ENCODE assay signal across 7 mouse cellular contexts in the genomic region with DNA sequence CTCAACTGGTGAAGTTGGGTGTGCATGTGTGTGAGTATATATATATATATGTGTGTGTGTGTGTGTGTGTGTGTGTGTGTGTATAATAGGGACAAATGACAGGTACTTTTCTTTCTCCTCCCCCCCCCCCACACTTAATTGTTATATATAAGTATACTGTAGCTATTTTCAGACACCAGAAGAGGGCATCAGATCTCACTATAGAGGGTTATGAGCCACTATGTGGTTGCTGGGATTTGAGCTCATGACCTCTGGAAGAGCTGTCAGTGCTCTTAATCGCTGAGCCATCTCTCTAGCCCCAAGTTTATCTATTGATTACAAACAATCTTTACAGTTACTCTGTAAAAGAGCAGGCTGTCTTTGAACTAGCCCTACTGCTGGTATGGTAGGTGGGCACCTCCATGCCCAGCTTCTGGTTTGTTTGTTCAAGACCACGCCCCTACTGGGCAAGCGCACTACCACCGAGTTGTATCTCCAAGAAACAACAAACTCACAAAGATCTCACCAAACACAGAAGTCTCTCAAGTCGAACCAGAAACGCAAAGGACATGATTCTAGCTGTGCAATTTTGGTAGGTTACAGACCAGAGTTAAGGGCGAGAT. TPM values are rescaled to one million over a fixed set of nuclear protein-coding genes. Genes with fewer than 3 reads are reported as not detected.
DNase-seq lines count a peak whose midpoint lies in the region; ATAC-seq and TF ChIP-seq lines count a peak whose summit lies in the region.

No protein-coding gene starts in this region.

- TF ChIP-seq POLR2A in spleen, adult 2 months (IDR thresholded peaks at IDR 0.05; ENCODE audit: low read depth, low read length), result no peak

- TF ChIP-seq CTCF in spleen, adult 2 months (IDR thresholded peaks at IDR 0.05; ENCODE audit: extremely low read depth, insufficient read depth, insufficient read length, insufficient replicate concordance), result no peak

- ATAC-seq in liver, embryonic 11.5 days (replicated peaks; ENCODE audit: low FRiP score), result peak; percentile 44

- no peak for DNase-seq in spleen, adult 2 months (ENCODE audit: low read depth in 1 of 2, low spot score in 2 of 2)
- DNase-seq in spleen, postnatal 10 days (ENCODE audit: low spot score in 2 of 2), result no peak
- DNase-seq in liver, embryonic 11.5 days (ENCODE audit: low spot score), result no peak
- no peak for DNase-seq in right cerebral cortex, postnatal 36 days (ENCODE audit: low spot score in 2 of 2)
- no peak for DNase-seq in embryo, embryonic 10 days (ENCODE audit: low spot score)
- no peak for DNase-seq in left cerebral cortex, postnatal 10 days (ENCODE audit: extremely low spot score in 1 of 2, low spot score in 2 of 2)

- no peaks in the 10 kb centered on the region for H3K9me3 ChIP-seq in erythroblast, embryonic 14.5 days (ENCODE audit: control insufficient read depth, low read length)
- no peaks in the 10 kb centered on the region for H3K9me3 ChIP-seq in liver, embryonic 11.5 days (ENCODE audit: control insufficient read depth, low read length)

- WGBS in spleen, adult 2 months, result 5% methylated on average over 7 of the region's 7 CpGs
- 3% methylated on average over 7 of the region's 7 CpGs for WGBS in liver, embryonic 11.5 days

- H3K27ac ChIP-seq in spleen, adult 2 months (ENCODE audit: insufficient read depth, low read length), result peak overlapping the region; percentile 52
- peak overlapping the region; percentile 47 for H3K27ac ChIP-seq in liver, embryonic 11.5 days (ENCODE audit: low read depth, low read length)

- peaks cover 3% of the 10 kb centered on the region; the same call in 1 of the 2 replicates for H3K4me1 ChIP-seq in spleen, adult 2 months (ENCODE audit: control insufficient read depth, insufficient read depth, insufficient read length)
- peaks cover 27% of the 10 kb centered on the region for H3K4me1 ChIP-seq in erythroblast, embryonic 14.5 days (ENCODE audit: control insufficient read depth)
- H3K4me1 ChIP-seq in liver, embryonic 11.5 days (replicated peaks; ENCODE audit: control insufficient read depth, insufficient read depth, low read length), result peaks cover 8% of the 10 kb centered on the region; the same call in 1 of the 2 replicates

- H3K9ac ChIP-seq in liver, embryonic 11.5 days (ENCODE audit: low read depth, low read length), result peak overlapping the region; percentile 39; the same call in 1 of the 2 replicates

- H3K4me2 ChIP-seq in liver, embryonic 11.5 days, result peak overlapping the region; percentile 82

- H3K27me3 ChIP-seq in spleen, adult 2 months (ENCODE audit: control insufficient read depth, insufficient read depth, low read length), result no peaks in the 10 kb centered on the region
- H3K27me3 ChIP-seq in erythroblast, embryonic 14.5 days (ENCODE audit: control insufficient read depth), result peaks cover 12% of the 10 kb centered on the region
- no peaks in the 10 kb centered on the region for H3K27me3 ChIP-seq in liver, embryonic 11.5 days (replicated peaks; ENCODE audit: control insufficient read depth, insufficient read depth, low read length)

- peaks cover 2% of the 10 kb centered on the region; the same call in 1 of the 2 replicates for H3K36me3 ChIP-seq in spleen, adult 2 months (ENCODE audit: control insufficient read depth, insufficient read depth, low read length)
- peaks cover 19% of the 10 kb centered on the region for H3K36me3 ChIP-seq in erythroblast, embryonic 14.5 days (ENCODE audit: control insufficient read depth)
- peaks cover 8% of the 10 kb centered on the region; the same call in 1 of the 2 replicates for H3K36me3 ChIP-seq in liver, embryonic 11.5 days (ENCODE audit: control insufficient read depth, insufficient read depth, low read length)

- H3K4me3 ChIP-seq in spleen, adult 2 months (ENCODE audit: extremely low read depth, insufficient read depth, insufficient read length), result peak overlapping the region; percentile 59
- H3K4me3 ChIP-seq in erythroblast, embryonic 14.5 days (replicated peaks), result peak overlapping the region; percentile 92
- H3K4me3 ChIP-seq in liver, embryonic 11.5 days (ENCODE audit: low read depth, low read length), result peak overlapping the region; percentile 91

- intact Hi-C loops in left cerebral cortex, postnatal 10 days (cut with DNase I), result no loop called here

RNA-seq across cellular contexts. Expression of a gene that starts 0.3 kb away (rescaled TPM):
- polyA plus RNA-seq in spleen, adult 2 months (2012; rRNA removed), result 24.5 and 24.9 TPM in 2 replicates
- 0.85 and 1.0 TPM in 2 replicates for polyA plus RNA-seq in erythroblast, embryonic 14.5 days (2012)
- 65.1 and 70.4 TPM in 2 replicates for polyA plus RNA-seq in liver, embryonic 11.5 days (2014; fragmentation: Nextera tagmentation; extraction: Ambion mirVana)
- 10 to 100 TPM; 29.4 to 38.2 TPM for total RNA-seq in left cerebral cortex, postnatal 10 days (2021)

RNA-seq across cellular contexts. Expression of a gene that starts 0.5 kb away (rescaled TPM):
- 42.7 and 54.3 TPM in 2 replicates for polyA plus RNA-seq in spleen, adult 2 months (2012; rRNA removed)
- 15.1 and 29.2 TPM in 2 replicates for polyA plus RNA-seq in erythroblast, embryonic 14.5 days (2012)
- 331 and 352 TPM in 2 replicates for polyA plus RNA-seq in liver, embryonic 11.5 days (2014; fragmentation: Nextera tagmentation; extraction: Ambion mirVana)
- total RNA-seq in left cerebral cortex, postnatal 10 days (2021), result 100 to 1,000 TPM; 329 to 338 TPM

RNA-seq across cellular contexts. Expression of a gene that starts 45.1 kb away (rescaled TPM):
- 18.9 and 28.2 TPM in 2 replicates for polyA plus RNA-seq in spleen, adult 2 months (2012; rRNA removed)
- polyA plus RNA-seq in erythroblast, embryonic 14.5 days (2012), result 0.30 and 0.36 TPM in 2 replicates
- polyA plus RNA-seq in liver, embryonic 11.5 days (2014; fragmentation: Nextera tagmentation; extraction: Ambion mirVana), result 25.4 and 25.8 TPM in 2 replicates
- total RNA-seq in left cerebral cortex, postnatal 10 days (2021), result 10 to 100 TPM; 14.1 to 14.4 TPM

Comparison
In these comparisons a context has a peak if more than half of its experiments do, and no peak if none do; other contexts are left out.
1. RNA of a gene that starts 0.3 kb away (polyA plus RNA-seq): 65.1 to 70.4 TPM in liver, embryonic 11.5 days and 24.5 to 24.9 TPM in spleen, adult 2 months; 0.85 to 1.0 TPM in erythroblast, embryonic 14.5 days; every median in the first group is over 10 times any median in the second.
2. RNA of a gene that starts 45.1 kb away (polyA plus RNA-seq): 25.4 to 25.8 TPM in liver, embryonic 11.5 days and 18.9 to 28.2 TPM in spleen, adult 2 months; 0.30 to 0.36 TPM in erythroblast, embryonic 14.5 days; every median in the first group is over 10 times any median in the second.
3. Peak in every context shown above with its lines, with median percentiles within 50 percentile points of each other: H3K4me3 ChIP-seq.